Mouse (Mus musculus): ENCODE measurements around the gene Clpp. TPM values are rescaled to one million over a fixed set of nuclear protein-coding genes. Genes with fewer than 3 reads are reported as not detected.

The Clpp gene
- polyA plus RNA-seq, 1 experiment from 2014 or later: 20.0 TPM

DNA sequence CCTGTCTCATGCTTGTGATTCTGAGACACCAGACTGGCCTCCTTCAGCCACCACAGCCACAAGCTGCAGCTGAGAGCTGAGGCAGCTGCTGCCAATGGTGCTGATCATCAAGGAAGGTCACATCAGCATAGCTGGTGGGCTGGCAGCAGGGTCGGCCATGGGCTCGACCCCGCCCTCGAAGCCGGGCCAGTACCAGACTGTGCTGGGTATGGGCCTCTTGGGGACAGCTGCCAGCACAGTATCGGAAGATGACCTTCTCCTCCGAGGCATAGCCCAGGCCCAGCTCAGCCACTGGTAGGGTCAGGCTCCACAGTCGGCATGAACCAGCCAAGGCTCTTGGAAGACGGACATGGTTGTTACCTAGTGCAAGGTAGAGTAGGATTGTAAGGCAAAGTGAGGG, 9.3 kb downstream of the Clpp start:
- Histone ChIP-seq H3K4me3 (ENCODE audit: inconsistent target) (no peak overlapping the region), H3K27ac (no peak overlapping the region), H3K79me2 (ENCODE audit: inconsistent target) (no peaks in the 10 kb centered on the region), H3K36me3 (ENCODE audit: inconsistent target) (peaks cover 36% of the 10 kb centered on the region)
- WGBS (ENCODE audit: missing documents): 92% methylated on average over 9 of the region's 9 CpGs

DNA sequence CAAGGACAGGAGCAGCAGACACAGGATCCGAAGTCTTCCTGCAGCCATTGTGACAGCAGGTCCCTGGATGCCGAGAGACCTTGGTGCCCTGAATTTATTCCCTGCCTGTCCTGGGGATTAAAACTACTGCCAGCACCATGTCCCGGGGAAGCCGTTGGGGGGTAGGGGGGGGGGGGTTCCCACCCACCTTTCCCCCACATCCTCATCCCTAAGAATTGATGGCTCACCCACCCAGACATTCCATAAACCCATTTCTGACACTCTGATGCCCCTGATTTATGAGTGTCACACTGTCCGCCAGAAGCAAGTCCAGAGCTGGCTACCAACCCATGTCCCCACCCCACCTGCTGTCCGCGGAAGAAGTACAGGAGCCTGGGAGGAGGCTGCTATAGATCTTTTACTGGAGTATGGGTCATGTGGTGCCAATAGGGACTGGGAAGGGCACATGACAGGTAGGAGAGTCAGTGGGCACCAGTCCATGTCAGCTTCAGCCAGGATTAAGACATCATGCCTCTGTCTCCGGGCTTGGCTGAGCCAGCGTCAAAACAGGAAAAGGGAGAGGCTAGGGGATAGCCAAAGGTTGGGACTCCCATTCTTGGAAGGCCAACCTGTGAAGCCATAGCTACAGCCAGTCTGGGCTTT, 10.0 kb downstream of the Clpp start, which contains the start of gene Pspn:
Gene Pspn, minus strand, starts transcription at position 51 of the 642 bp plus-strand sequence.
- WGBS (ENCODE audit: missing documents): 95% methylated on average over 9 of the region's 9 CpGs

DNA sequence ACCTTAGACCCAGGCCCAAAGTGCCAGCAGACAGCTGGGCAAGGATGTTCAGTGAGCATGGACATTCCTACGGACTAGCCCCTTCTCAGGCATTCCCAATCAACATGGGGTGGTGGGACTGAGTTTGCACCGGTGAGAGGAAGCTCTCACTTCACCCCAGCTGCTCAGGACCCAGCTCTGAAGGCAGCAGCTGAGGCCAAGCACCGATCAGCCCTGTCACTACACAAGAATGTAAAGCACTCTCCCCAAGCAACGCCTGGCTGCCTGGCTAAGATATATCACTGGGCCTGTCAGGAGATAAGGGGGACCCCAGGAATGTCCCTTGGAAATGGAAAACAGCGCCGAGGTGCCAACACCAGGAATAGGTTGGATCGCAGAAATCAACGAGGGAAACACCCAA, 11.1 kb downstream of the Clpp start:
- Histone ChIP-seq H3K79me2 (ENCODE audit: inconsistent target) (no peaks in the 10 kb centered on the region), H3K36me3 (ENCODE audit: inconsistent target) (peaks cover 38% of the 10 kb centered on the region), H3K4me3 (ENCODE audit: inconsistent target) (no peak overlapping the region), H3K27ac (no peak overlapping the region)
- WGBS (ENCODE audit: missing documents): 75% methylated on average over 8 of the region's 8 CpGs

More for the DNA sequence above, 10.0 kb downstream of the Clpp start, which contains the start of gene Pspn:
- Histone ChIP-seq H3K36me3 (ENCODE audit: inconsistent target) (peaks cover 38% of the 10 kb centered on the region), H3K27ac (no peak within 1 kb of the TSS), H3K79me2 (ENCODE audit: inconsistent target) (no peaks in the 10 kb centered on the region), H3K4me3 (ENCODE audit: inconsistent target) (no peak within 1 kb of the TSS)

GRCm38 (mm10) chr17:57003994-57004393, 13.9 kb downstream of the Clpp start:
- H3K36me3 ChIP-seq (ENCODE audit: inconsistent target): peaks cover 52% of the 10 kb centered on the region
- 95% methylated on average over 6 of the region's 7 CpGs for WGBS (ENCODE audit: missing documents)
- no peak overlapping the region for H3K27ac ChIP-seq
- H3K4me3 ChIP-seq (ENCODE audit: inconsistent target): no peak overlapping the region
- H3K79me2 ChIP-seq (ENCODE audit: inconsistent target): peaks cover under 1% of the 10 kb centered on the region; the same call in 1 of the 2 replicates

DNA sequence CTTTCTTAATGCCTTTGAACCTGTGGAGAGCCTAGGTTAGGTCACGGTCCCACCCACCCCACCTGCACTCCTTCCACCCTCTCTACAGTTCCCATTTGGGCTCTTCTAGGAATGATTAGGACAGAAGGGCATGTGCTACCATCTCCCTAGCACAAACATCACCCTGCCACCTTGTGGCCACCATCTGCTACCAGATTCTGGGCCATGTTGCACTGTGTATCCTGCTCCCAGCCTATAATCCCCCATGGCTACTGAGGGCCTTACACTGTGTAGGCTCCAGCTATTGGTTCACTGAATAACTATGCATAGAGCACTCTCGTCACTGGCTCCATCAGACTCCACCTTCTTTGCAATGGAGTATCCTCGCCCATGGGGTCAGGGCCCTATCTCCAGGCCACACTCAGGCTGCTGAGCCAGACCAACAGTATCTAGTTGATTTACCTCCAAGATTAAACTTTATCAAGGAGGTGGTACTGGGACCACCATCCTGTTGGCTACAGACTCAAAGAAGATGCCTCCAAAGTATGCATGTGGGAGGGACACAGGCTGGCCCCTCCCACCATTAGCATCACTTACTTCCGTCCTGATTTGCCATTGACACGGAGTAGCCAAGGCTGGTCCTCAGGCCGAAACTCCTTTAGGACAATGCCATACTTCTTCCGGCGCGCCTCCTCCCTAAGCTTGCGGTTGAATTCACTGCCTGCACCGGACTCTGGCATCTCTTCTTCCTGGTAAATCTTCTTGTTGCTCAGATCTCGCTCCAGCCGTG, 17.2 kb downstream of the Clpp start:
- H3K27ac ChIP-seq: no peak overlapping the region
- no peak overlapping the region for H3K4me3 ChIP-seq (ENCODE audit: inconsistent target)
- 96% methylated on average over 13 of the region's 13 CpGs for WGBS (ENCODE audit: missing documents)
- H3K79me2 ChIP-seq (ENCODE audit: inconsistent target): peaks cover 20% of the 10 kb centered on the region
- H3K36me3 ChIP-seq (ENCODE audit: inconsistent target): peaks cover 52% of the 10 kb centered on the region

DNA sequence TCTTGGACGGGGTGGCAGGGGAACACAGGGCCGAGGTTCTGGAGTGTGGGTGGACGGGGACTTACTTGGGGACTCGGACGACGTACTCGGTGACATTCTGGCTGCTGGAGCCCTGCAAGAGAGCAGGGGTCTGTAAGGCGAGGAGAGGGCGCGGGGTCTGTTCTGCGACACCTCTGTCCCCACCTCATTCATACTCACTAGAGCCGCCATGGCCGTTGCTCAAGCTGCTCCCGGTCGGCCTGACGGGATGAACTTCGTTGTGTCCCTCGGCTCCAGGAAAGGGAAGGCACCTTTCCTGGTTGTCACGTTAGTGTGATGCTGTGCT, 20.8 kb downstream of the Clpp start:
- Histone ChIP-seq H3K4me3 (ENCODE audit: inconsistent target) (peak overlapping the region; percentile 100), H3K27ac (peak overlapping the region; percentile 73), H3K79me2 (ENCODE audit: inconsistent target) (peaks cover 20% of the 10 kb centered on the region), H3K36me3 (ENCODE audit: inconsistent target) (peaks cover 20% of the 10 kb centered on the region)
- 4% methylated on average over 19 of the region's 19 CpGs for WGBS (ENCODE audit: missing documents)

DNA sequence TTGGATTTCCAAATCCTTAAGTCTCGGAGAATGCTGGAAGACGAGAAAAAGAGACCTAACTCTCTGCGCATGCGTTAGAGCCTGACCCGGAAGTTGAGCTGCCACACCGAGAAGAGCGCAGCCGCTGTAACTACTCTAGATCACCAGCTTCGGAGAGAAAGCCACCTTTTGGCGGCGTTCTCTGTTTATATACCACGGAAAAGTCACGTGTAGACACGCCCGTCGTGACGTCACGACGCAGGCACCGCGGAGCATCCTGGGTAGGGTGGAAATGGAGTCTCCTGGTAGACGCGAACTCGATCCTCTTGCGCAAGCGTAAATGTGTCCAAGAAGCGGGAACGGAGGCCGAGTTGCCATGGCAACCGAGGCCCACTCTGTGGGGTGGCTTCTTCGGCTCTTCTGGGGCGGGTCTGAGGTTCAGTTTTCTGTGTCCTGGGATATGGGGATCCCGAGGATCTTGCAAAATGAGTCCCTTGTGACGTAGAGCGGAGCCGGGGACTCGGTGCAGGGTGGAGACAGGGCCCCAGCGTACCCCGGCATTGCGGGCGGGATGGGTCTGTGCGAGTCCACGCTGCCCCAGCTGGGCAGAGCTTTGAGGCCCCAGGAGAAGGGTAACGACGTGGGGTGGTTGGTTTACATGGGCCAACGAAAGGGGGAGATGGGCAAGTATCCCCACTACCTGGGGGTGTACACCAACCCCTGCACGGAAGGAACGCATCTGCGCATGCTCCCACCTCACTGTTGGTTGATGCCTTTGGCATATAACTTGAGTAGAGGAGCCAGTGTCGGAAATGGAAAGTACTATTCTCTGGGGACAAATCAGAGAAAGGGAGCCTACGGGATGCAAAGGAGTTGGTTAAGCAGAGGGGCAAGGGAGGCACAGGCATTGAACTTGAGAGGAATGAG, 21.4 kb downstream of the Clpp start, which contains the start of the genes Gtf2f1 and Gm17949:
Gene Gtf2f1, minus strand, starts transcription at position 53 of the 906 bp plus-strand sequence.
Gene Gm17949, plus strand, starts transcription at position 234 of the 906 bp plus-strand sequence.
- Histone ChIP-seq H3K36me3 (ENCODE audit: inconsistent target) (peaks cover 14% of the 10 kb centered on the region), H3K4me3 (ENCODE audit: inconsistent target) (peak within 1 kb of the TSS; percentile 100), H3K27ac (peak within 1 kb of the TSS; percentile 73), H3K79me2 (ENCODE audit: inconsistent target) (peaks cover 20% of the 10 kb centered on the region)
- 1% methylated on average over 51 of the region's 51 CpGs for WGBS (ENCODE audit: missing documents)

- WGBS (ENCODE audit: missing documents): 86% methylated on average over 13 of the region's 13 CpGs
- H3K27ac ChIP-seq: no peak overlapping the region
These were observed 22.2 kb downstream of the Clpp start for GRCm38 (mm10) chr17:57012245-57012795.

DNA sequence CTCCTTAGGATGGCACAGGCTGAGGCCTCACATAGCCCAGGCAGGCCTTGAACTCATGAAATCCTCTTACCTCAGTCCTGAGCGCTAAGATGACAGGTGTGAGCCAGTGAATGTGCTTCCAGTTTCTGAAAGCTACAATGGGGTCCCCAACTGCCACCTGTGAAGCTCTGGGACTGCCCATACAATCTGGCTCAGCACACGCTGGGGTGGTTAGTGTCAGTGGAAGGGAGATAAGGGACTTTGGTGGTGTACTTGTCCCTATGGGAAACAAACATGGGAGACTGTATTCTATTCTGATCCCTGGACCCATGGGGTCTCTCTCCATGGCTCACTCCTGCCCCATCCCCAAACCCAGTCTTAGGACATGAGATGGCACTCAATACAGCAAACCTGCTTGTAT, 29.6 kb downstream of the Clpp start:
- Histone ChIP-seq H3K4me3 (ENCODE audit: inconsistent target) (no peak overlapping the region), H3K36me3 (ENCODE audit: inconsistent target) (peaks cover 35% of the 10 kb centered on the region), H3K27ac (no peak overlapping the region), H3K79me2 (ENCODE audit: inconsistent target) (no peaks in the 10 kb centered on the region; the same call in 1 of the 2 replicates)
- WGBS (ENCODE audit: missing documents): 93% methylated on average over 2 of the region's 2 CpGs

More at GRCm38 (mm10) chr17:57012245-57012795, 22.2 kb downstream of the Clpp start:
- H3K79me2 ChIP-seq (ENCODE audit: inconsistent target): peaks cover 20% of the 10 kb centered on the region
- peak overlapping the region; percentile 100 for H3K4me3 ChIP-seq (ENCODE audit: inconsistent target)
- peaks cover 6% of the 10 kb centered on the region for H3K36me3 ChIP-seq (ENCODE audit: inconsistent target)

DNA sequence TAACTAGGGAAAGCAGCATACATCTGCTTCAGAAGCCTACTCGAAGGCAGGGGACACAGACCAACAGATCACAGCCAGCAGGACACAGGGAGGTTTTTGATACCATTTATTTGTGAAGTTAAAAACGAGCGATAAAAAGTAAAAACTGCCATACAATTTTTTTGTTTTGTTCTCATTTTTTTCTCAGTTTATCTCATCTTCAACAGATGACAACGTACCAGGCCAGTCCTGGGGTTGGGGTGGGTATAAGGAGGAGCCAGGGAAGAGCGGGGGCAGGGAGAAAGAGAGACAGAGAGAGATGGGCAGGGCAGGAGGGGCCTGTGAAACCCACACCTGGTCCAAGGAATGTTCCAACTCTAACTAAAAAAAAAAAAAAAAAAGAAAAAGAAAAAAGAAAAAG, 30.9 kb downstream of the Clpp start:
- Histone ChIP-seq H3K4me3 (ENCODE audit: inconsistent target) (no peak overlapping the region), H3K79me2 (ENCODE audit: inconsistent target) (peaks cover 3% of the 10 kb centered on the region; the same call in 1 of the 2 replicates), H3K27ac (no peak overlapping the region), H3K36me3 (ENCODE audit: inconsistent target) (peaks cover 47% of the 10 kb centered on the region)
- WGBS (ENCODE audit: missing documents): 92% methylated on average over 5 of the region's 5 CpGs

DNA sequence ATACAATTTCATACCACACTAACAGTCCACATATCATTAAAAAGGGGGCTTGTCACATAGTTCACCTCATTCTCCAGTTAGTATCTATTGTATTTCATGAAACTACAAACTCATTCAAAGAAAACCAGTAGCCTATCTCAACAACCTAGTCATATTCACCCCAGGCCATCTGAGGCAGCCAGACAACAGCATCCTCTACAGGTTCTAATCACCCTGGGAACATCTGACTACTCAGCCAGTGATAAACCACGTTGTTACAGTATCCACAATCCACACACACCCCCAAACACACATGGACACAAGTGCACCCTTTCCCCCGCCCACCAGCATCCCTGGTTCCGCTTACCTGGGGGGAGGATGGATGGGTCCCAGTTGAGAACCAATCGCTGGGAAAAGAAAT, 37.4 kb downstream of the Clpp start:
- no peak overlapping the region for H3K27ac ChIP-seq
- WGBS (ENCODE audit: missing documents): 93% methylated on average over 4 of the region's 4 CpGs
- H3K4me3 ChIP-seq (ENCODE audit: inconsistent target): no peak overlapping the region
- H3K36me3 ChIP-seq (ENCODE audit: inconsistent target): peaks cover 55% of the 10 kb centered on the region
- H3K79me2 ChIP-seq (ENCODE audit: inconsistent target): peaks cover 49% of the 10 kb centered on the region

DNA sequence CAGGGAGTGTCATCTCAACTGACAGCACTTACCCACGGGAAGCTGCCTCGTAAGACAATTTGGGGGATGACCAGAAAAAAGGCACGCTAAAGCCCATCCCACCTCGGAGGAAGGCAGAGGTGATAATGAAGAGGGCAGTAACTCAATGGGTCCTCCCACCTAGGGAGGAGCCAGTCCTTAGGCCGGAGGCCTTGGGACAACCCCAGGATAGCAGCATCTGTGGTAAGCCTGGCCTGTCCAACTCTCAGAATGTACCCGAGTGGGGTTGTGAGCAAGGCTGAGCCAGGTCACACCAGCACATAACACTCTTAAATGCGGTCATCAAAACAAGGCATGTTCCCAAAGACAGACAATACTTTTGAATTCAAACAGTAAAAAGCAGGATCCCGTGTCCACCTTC, 39.6 kb downstream of the Clpp start:
- H3K27ac ChIP-seq: 0 out of 2 replicates have a peak overlapping the region, but pooled peaks have one; percentile 36
- peaks cover 49% of the 10 kb centered on the region for H3K79me2 ChIP-seq (ENCODE audit: inconsistent target)
- 40% methylated on average over 7 of the region's 8 CpGs for WGBS (ENCODE audit: missing documents)
- peak overlapping the region; percentile 72 for H3K4me3 ChIP-seq (ENCODE audit: inconsistent target)
- peaks cover 35% of the 10 kb centered on the region for H3K36me3 ChIP-seq (ENCODE audit: inconsistent target)

DNA sequence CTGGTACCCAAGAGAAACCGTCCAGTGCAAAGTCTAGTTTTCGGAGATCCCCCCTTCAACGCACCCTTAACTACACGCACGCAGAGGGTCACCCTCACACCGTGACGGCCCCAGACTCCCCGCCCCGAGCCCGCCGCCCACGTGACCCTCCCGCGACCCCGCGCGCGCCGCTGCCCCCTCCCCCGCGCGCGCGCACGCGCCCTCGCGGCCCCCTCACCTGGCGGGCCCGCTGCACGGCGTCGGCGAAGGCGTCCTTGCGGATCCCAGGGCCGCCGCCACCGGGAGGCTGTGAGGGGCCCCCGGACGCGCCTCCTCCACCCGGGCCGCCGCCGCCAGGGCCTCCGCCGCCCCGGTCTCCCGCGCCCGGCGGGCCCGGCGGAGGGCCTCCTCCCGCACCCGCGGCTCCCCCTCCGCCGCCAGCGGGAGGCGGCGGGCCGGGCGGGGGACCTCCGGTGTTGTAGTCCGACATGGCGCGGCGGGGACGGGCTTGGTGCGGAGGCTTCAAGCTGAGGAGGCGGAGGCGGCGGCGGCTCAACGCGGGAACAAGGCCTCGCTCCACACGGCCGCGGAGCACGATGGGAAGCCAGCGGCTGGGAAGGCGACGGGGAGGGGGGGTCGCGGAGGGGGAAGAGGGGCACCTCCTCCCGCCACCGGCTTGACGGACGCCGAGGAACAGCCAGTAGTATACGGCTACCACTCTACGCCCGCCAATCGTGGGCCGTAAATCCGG, 41.0 kb downstream of the Clpp start, which contains the start of gene Khsrp:
Gene Khsrp, minus strand, starts transcription at position 592 of the 730 bp plus-strand sequence.
- Histone ChIP-seq H3K27ac (peak within 1 kb of the TSS; percentile 85), H3K4me3 (ENCODE audit: inconsistent target) (peak within 1 kb of the TSS; percentile 72), H3K79me2 (ENCODE audit: inconsistent target) (peaks cover 46% of the 10 kb centered on the region), H3K36me3 (ENCODE audit: inconsistent target) (peaks cover 21% of the 10 kb centered on the region; the same call in 1 of the 2 replicates)
- WGBS (ENCODE audit: missing documents): 1% methylated on average over 50 of the region's 99 CpGs

Measured in macrophage (primary cell).